Mouse (Mus musculus) c-Kit-positive CD71-positive TER-119-positive erythroid progenitor cells, embryonic 14.5 days (primary cell): Measurements from ENCODE around the gene Rtp4.

Experiments used
- DNase-seq: peaks from one replicate; pipeline ENCODE4 v3.0.0-alpha.2; 2013; ENCODE audit warnings: low spot score

The Rtp4 gene

DNA sequence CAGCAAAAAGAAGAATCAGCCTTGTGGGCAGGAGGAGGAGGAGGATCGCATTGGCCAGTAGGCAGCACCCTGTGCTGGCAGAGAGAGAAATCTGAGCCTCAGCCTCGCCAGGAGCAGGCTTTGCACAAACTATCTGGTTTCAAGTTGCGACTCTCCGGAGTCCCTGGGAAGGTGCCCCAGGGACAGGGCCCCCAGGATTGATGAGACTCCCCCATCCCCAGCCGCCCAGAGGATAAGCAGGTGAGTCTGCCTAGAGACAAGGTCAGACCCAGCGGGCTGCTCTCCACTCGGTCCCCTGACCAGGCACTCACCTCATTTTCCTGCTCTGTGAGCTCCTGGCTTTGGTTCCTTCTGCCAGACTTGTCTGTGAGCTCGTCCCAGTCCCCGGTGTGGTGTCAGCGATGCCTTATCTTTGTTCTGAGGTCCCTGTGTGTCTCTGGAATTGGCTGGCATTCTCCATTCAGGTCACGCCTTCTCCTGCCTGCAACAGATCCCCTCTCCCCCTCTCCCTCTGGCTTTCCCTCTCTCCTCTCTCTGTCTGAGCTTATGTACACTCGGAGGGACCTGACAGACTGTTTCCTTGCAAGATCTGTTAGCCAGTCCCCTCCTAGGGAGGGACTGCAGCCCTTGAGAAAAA is at the start of gene Rtp4, which contains the start of gene Masp1:
Rtp4 (plus strand) TSS at position 57 of the 637 bp plus-strand sequence.
Masp1 (minus strand) TSS at position 581 of the 637 bp plus-strand sequence.
- no peak for DNase-seq

DNA sequence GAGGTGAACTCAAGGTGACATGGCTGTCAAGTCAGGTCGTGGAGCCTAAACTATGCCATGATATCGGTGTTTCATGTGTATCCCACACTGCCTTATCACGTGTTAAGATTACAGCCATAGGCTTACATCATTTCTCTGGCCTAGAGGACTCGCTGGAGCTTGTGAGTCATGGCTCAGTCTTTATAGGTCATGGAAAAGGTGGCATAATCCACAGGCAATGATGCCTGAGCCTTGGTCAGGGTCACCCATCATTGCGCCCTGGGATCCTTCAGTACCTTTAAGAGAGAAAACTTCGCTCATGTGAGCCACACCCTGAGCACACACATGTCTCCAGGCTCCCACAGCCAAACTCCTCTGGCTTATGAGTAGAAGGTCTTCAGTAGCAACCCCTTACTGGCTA is 48.5 kb upstream of the Rtp4 start:
- DNase-seq, result no peak

DNA sequence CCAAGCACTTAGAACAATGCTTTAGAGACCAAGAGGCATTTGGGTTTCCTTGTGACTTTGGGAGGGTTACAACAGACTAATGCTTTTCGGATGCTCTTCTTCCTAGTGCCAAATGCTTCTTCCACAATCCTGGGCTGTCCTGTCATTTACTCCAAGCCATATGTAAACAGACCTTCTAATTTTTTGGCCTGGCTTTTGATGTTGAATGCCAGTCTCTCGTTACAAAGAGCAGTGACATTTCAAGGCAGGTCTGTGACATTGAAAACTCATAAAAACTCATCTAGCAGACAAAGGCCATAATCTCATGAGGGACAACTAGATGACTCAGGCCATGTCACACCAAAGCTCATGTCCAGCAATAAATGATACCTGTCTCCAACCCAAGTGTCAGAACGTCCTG is 48.0 kb upstream of the Rtp4 start:
- no peak for DNase-seq

DNA sequence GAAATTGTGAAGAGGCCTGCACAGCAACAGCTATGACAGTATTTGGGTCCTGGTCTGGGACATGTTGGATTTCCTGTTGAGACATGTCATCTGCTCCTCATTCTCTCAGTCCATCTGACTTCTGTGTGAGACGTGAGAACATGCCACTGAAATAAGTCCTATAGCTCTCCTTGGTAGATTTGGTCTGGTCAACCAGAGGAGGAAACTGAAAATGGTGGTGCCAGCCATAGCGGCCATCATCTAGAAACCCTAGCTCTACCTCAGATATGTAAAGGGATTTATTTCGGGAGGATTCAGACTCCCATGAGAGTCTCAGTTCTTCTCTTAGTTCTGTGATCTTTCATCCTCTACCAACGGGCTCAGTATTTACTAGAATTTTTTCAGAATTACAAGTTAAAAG is 44.4 kb upstream of the Rtp4 start:
- DNase-seq, result no peak

DNA sequence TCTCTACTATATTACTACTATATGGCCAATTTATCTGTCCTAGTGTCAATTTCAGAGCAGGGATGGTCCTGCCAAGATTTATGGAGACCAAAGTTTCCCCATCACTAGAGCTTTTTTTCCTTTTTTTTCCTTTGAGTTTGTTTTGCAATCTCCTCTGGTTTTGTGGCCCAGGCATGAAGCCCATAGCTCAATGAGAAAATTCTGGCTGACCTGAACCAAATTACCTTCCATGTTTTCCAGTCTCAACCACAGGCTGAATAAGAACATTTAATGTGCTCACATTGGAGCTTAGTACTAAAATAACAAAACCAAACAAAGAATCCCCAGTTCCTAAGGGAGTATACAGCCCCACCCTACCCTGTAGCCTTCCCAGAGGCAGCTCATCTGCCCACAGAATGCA is 43.5 kb upstream of the Rtp4 start:
- DNase-seq, result no peak

DNA sequence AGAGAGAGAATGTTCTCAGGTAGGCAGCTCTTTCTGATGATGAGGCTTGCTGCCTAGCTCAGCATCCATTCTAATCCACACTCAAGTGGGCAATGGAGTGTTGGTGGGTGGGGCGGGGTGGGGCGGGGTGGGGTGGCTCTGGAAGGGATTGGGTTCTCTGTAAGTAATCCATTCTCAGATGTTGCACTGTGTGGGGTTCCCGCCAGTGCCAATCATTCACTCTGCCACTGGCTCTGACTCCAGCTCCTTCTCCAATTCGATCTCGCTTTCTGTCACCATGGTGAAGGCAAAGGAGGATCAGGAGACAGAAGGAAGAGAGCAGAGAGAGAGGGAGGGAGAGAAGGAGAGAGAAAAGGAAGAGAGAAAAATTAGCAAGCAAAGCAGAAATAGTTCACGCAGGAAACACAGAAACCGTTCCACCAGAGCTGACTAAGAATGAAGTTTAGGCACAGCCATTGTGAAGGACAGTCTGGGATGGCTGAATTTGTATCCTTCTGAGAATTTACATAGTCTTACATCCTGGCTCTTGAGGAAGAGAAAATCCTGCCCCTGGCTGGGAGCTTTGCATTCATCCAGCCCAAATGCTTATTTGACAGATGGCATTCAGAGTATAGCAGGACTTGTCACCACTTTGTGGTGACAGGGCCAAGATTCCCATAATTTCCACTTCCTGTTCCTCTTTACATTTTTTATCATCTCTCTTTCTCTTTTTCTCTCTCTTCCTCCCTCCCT is 40.1 kb upstream of the Rtp4 start:
- DNase-seq, result no peak

DNA sequence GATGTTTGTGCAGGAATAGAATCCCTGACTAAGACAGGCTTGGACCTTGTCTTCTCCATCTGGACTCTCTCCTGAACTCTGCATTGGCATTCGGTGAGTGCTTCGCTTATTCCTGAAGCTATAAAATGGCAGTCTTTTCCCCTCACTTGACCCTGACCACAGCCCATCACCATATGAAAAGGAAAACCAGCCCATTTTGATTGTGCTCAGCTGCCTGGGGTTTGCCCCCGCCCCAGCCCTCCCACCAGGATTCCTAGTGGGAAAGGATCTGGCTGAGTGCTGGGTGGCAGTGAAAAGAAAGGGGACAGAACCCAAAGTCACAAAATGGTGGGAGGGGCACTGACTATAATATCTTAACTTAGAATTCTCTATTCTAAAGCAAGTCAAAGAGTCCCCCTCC is 37.9 kb upstream of the Rtp4 start:
- no peak for DNase-seq

DNA sequence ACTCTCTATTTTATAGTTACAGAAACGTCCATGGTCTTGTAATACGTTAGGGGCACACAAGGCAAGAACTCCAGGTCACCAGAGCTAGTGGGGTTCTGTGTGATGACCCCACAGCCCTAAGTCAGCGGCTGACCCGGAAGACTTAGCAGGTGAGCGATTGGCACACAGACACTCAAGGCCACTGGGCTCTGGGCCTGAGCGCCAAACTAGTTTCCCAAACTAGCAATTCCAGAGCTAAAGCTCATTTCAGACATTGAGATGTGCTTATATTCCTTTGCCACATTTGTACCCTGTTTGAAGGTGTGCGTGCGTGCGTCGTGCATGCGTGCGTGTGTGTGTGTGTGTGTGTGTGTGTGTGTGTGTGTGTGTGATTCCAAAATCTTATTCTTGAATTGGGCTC is 37.2 kb upstream of the Rtp4 start:
- DNase-seq, result no peak

DNA sequence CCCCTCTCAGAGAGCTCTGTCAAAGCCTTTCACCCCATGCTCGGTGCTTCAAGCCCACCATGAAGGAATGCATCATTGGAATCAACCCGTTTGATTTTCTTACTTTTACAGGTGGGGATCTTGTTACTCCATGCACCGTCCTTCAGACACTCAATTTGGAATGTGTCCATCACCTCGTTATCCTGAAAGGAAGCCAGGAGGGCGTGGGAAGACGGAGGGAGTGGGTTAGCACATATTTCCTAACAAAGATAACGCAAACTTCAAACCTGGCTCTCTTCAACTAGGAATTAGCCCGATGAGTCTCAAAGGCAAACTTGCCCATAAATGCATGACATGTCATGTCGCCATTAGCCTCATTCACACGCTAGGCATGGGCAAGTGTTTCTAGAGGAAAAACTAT is 36.8 kb upstream of the Rtp4 start:
- DNase-seq, result no peak

DNA sequence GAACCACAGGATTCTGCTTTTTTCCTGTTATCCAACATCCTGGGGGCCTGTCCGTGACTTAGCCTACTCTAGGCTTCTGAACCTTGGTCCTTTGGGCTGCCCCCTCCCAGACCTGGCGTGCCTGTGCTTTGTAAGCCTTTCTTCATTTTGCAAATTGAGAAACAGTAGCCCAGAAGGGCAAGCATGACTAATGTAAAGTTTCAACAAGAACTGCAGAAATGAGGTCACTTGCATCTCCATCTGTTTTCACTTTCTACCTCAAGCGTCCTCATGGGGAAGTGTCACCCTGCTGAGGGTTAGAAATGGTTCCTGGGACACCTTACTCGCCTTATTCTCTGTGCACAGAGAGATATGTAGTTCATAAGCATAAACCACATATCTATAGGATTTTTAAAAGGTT is 27.3 kb upstream of the Rtp4 start:
- DNase-seq, result no peak

DNA sequence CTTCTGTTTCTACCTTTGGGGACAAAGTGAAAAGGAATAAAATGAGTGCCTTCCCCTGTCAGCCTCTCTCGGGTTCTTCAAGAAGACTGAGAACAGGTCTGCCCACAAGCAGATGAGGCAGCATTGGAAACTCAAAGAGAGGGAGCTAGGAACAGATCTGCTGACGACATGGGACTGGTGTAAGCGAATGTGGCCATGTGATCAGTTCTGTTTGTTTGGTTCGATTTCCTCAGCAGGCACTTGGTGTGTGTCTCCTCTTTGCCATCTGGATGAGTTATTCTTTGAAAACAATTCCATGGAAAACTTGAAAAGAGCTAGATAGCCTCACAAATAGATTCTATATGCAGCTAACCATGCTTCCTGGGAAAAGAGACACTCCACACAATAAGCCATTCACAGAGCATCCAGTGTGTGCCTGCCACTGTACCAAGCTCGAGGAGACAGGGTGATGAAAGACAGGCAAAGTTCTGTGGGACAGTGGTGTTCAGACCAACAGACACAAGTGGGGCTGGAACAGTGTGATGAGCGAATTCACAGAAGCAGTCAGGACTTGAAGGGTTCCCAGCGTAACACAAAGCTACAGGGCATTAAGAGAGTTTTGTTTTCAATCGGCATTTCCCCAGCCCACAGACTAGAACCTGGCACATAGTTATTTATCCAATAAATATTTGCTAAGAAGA is 23.7 kb upstream of the Rtp4 start:
- no peak for DNase-seq

DNA sequence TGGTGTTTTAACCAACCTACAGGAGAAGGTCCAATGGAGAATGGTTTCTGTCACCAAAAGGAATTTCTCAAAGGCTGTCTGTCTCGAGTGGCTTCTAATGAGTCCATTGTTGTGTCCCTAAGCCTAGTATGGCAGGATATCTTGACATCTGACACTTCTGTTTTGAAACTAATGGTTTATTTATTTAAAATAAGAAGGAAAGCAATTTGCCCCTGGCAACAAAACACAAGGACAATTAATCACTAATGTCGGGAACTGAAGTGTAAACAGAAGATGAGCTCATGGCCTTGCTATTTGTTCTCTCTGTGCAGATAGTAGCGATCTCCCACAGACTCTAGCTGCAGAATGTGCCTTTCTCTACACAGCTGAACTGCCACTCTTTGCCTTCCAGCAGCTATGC is 22.7 kb upstream of the Rtp4 start:
- no peak for DNase-seq

DNA sequence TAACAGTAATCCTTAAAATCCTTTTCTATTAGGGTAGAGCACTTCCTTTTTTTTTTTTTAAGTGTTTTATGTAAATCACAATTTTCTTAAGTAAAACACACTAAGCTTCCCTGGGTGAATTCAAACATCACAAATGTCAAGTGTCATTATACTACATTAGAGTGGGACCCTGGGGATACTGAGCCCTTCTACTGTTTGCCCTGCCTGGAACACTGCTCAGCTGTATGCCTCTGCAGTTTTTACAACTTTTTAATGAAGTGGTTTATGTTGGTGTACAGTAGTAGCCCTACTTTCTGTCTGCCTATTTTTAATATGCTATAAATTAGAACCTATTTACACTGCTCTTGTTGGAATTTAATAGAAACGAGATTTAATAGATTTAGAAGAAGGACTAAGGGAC is 22.2 kb upstream of the Rtp4 start:
- no peak for DNase-seq

DNA sequence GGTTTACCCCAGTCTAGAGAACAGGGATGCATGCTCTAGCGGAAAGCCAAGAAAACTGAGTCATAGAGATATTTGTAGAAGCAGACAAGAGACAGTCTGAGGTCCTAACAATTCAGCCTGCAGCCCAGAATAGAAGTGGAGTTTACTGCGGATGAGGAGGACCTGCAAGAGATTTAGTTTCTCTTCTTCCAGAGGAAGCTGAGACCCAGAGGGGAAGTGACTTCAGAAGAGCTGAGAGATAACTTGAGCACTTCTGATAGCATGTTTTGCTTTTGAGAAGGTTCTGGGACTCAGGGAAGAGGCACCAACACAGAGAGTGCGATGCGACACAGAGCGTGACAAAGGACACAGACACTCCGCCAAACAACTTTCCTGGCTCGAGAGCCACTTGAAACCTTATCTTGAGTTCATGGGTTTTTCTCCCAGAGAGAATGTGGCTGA is 21.4 kb upstream of the Rtp4 start:
- DNase-seq, result no peak

DNA sequence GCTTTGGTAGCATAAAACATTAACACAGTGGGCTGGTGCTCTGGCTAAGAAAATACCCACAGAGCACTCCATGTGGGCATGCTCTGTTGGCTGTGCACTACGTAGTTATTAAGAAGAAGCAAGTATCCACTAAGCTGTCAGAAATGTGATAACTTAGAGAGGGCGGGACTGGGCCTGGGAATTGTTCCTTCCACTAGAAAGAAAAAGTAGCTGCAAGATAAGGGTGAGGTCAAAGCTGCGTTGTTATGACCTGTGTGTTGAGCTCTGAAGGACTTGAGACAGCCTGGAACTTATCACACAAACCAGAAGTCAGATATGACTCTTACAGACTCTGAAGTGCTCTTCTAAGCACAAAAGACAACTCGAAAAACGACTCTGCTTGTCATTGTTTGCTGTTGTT is 19.5 kb upstream of the Rtp4 start:
- DNase-seq, result peak; percentile 43

DNA sequence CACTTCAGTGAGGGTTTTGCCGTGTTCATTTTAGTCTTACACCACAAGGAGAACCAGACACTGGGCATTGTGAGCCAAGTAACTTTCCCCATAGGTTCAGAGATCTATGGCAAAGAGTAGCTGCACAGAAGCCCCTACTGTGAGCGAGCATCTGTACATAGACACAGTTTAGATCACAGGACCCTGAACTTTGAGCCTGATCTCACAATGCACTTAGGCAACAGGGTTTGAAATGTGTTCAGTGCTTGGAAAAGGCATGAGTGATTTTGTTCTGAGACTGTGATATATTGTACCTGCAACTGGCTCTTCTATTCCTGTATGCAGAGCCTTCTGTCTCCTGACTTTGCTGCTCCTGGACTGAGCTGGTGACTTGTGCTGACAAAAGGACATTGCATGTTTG is 18.8 kb upstream of the Rtp4 start:
- DNase-seq, result no peak

DNA sequence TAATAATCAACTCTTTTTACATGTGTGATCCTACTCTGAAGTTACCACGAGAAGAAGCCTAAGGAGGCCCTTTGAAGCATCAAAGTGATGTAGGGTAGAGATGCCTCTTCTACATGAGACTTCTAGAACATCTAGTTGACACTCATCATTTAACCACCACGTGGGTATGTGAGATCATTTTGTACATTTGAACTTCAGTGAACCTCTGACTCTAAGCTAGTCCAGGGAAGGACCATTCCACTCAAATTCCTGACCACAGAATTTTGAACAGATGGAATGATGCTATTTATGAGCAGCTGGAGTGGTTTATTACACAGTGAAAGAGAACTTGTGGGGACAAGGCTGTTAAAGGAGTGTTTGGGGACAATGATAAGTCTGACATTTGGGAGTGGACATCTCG is 17.6 kb upstream of the Rtp4 start:
- DNase-seq, result no peak

DNA sequence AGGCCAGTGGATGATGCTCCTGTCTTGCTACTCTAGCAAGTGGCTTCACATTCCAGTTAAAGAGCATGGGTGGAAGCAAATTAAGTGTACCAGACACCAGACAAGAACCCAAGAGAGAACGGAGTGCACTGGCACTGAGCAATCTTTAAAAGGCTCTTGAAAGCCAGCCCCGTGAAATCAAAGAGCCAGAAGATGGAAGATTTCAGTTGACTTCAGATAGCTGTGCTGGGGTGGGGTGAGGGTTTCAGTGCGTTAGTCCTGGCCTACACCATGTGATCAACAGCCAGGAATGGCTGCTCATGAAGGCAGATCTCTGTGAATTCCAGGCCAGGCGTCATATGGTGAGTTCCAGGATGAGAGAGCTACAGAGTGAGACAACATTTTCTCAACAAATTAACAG is 16.7 kb upstream of the Rtp4 start:
- no peak for DNase-seq

DNA sequence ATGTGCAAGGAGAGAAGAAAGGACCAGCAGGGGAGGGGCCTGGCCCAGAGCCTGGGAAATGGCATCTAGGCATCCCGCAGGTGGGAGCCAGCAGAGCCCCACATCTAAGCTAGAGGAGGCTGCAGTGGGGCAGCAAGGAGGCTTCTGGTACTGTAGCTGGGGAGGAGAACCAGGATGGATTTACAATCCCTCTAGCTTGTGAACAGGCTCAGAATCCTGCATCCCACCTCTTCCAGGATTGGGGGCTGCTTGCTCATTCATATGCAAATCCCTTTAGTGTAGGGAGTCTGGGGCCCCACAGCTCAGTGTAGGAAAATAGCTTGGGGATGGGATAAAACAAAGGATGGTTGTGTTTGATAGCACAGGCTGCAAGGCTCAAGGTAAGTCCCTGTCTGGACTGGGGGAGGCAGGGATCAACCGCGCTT is 15.8 kb upstream of the Rtp4 start:
- no peak for DNase-seq

DNA sequence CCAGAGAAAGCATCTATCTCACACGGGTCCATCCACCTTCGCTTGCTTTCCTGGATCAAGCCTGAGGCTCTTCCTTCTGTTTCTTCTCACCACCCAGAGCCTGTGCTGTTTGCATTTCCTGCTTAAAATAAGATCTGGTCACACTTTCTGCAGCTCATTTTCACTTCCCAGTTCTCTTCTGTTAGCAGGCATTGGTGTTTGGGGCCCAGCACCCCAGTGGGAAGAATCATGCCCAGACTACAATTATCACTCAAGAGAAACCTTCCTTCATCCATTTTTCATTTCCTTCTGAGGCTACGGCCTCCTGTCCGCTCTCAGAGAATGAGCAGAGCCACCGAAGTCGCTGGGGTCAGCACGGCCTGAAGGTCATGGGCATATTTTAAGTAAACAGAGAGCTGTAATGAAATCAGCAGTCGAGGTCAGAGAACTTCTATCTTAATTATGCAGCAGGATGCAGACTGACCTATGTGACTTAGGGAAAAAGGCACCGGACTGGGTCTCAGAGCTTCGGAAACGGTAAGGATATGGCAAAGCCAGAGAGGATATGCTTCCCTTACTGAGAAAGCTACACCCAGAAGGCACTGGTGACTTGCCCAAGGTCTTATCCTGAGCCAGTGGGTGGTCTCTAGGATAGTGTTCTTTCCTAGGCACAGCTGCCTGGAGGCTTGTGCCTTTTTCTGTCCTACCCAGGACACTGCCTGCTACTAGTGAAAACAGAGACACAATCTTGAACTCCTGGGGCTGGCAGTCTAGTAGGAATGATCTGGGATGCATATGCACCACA is 14.0 kb upstream of the Rtp4 start:
- no peak for DNase-seq

DNA sequence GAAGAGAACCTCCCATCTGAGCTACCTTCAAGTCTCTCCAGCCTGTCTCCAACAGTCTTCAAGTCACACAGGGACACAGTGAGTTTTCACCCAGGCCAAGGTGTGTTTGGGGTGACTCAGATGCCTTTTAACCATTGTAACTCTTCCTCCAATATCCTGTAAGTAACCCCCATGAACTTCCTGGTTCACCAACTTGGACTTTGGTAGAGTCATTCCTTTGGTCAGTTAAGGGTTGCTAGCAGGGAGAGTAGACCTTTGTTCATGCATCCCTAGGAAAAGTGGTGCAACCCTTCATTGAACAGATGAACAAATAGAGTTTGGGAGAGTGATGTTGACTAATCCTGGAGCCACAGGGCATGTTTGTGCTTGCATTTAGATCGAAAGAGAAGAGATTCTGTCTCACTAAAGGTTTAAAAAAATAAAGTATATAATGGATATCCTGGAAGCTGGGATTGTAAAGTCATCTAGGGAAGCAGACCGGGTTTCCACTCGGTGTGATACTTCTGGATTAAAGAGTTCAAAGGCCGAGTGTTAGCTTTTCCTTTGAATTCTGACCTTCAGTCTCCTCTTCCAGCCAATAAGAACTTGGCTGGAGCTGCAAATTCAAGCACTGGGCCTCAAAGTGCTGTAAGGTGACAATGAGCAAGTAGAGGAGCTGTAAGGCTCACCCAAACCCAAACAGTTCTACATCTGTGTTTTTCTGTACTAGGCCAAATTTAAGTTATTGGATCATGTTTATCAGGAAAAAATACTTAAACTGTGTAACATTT is 8.7 kb upstream of the Rtp4 start:
- DNase-seq, result no peak

DNA sequence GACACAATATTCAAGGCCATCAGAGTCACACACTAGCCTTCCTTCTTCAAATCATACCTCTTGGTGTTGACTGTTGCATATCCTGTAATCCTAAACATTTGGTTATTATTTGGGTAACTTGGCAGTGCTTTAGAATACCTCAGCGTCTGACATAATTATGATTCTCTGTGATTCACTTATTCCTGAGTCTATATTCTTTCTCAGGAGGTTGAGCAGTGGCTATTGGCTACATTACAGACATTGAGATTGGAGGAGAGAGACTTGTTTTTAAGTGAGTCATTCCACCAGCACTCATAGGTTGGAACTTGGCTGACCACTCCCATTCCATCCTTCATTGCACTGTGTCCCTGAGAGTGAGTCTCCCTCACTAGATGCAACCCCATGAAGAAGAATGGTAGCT is 6.7 kb upstream of the Rtp4 start:
- no peak for DNase-seq
